Mouse (Mus musculus): Measurements from ENCODE around the gene Ccdc134. TPM values are rescaled to one million over a fixed set of nuclear protein-coding genes. Genes with fewer than 3 reads are reported as not detected.

Ccdc134 gene
- polyA plus RNA-seq, 1 experiment from 2014 or later = 5.5 TPM

DNA sequence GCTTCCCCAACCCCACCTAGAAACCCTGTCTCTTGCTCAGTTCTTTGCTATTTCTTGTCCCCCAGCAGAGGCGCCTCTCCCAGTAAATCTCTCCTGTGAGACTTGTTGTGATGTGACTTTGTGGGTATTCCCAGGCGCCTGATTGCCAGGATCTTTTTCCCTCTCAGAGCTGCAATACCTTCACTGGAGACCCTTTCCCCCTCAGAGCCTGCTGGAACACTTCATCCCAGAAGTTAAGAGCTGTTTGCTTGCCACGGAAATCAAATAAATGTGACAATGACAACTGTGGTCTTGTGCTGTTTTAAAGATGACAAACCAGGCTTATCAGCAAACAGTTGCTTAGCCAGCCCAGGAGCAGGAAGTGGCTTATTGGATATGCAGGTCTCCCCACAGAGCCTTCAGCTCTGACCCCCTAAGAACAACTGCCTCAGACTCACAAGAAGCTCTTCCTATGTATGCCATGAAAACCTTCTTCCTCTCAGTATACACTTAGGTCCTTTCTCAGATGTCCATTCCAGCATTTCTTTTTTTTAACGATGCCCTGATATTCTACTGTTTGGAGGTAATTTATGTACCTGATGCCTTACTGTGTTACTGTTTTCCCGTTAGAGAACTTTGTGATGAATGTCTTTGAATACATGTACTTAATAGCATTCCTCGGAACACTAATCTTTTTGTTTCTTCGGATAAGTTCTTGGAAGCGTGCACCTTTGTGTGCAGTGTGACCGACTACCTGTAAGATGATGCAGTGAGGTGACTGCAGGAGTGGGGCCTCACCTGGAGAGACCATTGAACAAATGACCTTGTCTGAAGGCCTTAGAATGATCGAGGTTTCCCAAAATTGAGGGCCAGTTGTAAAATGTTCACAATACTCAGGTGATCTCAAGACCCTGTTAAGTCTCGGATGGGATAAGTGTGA, 18.4 kb downstream of the Ccdc134 start:
- no peak for ATAC-seq (ENCODE audit: low read depth)
- peak overlapping the region; percentile 90 for H3K27ac ChIP-seq (ENCODE audit: low read length)
- H3K4me3 ChIP-seq (ENCODE audit: low read depth, low read length) = peak overlapping the region; percentile 86
- no peaks in the 10 kb centered on the region for H3K27me3 ChIP-seq (ENCODE audit: control insufficient read depth, insufficient read depth, low read depth, low read length)
- 12% methylated on average over 11 of the region's 11 CpGs for WGBS (ENCODE audit: insufficient replicate concordance)
- H3K9me3 ChIP-seq (replicated peaks; ENCODE audit: control insufficient read depth, low read length) = no peaks in the 10 kb centered on the region
- H3K4me2 ChIP-seq (ENCODE audit: low read depth, low read length) = peak overlapping the region; percentile 78
- H3K9ac ChIP-seq (ENCODE audit: low read depth, low read length) = peak overlapping the region; percentile 68
- H3K36me3 ChIP-seq (ENCODE audit: control insufficient read depth, insufficient read depth) = no peaks in the 10 kb centered on the region
- H3K4me1 ChIP-seq (ENCODE audit: control insufficient read depth, low read depth, low read length) = peaks cover 36% of the 10 kb centered on the region

DNA sequence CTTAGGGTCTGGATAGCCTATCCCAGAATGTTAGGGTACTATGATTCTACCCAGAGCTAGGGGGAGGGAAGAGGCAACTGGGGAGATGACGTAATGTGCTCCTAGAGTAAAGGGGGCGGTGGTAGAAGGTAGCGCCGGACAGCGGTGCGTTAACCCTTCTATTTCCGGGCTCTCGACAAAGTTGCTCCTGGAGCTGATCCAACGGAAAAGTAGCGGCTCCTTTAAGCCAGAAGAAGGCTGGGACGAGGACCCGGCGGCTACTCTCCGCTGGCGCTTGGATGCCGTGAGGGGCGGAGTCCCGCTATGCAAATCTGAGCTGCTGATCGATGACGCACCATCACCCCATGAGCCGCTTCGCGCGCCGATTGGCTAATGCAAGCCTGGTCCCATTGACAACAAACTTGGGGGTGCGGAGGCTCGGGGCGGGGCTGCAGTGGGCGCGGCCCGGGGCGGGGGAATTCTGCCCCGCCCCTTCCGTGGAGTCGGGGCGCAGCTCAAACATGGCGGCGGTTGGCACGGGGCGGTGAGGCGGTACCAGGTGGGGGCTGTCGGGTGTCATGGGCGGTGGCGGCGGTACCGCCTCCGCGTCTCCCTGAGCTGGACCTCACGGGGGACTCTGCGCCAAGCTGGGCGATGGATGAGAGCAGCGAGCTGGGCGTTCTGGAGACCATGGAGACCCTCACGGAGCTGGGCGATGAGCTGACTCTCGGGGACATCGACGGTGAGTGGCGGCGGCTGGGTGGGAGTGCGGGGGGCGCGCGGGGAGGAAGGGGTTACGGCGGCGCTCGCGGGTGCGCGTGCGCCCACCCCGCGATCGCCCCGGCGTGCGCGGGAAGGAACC, 19.3 kb downstream of the Ccdc134 start, which contains the start of gene Srebf2:
Gene Srebf2, plus strand, starts transcription at position 412 of the 841 bp plus-strand sequence.
- H3K27me3 ChIP-seq (ENCODE audit: control insufficient read depth, insufficient read depth, low read depth, low read length) = no peaks in the 10 kb centered on the region
- H3K4me2 ChIP-seq (ENCODE audit: low read depth, low read length) = peak within 1 kb of the TSS; percentile 93
- H3K36me3 ChIP-seq (ENCODE audit: control insufficient read depth, insufficient read depth) = no peaks in the 10 kb centered on the region
- peak; percentile 94 for ATAC-seq (ENCODE audit: low read depth)
- H3K4me3 ChIP-seq (ENCODE audit: low read depth, low read length) = peak within 1 kb of the TSS; percentile 86
- H3K4me1 ChIP-seq (ENCODE audit: control insufficient read depth, low read depth, low read length) = peaks cover 37% of the 10 kb centered on the region
- H3K9me3 ChIP-seq (replicated peaks; ENCODE audit: control insufficient read depth, low read length) = no peaks in the 10 kb centered on the region
- under 1% methylated on average over 73 of the region's 79 CpGs for WGBS (ENCODE audit: insufficient replicate concordance)
- peak within 1 kb of the TSS; percentile 90 for H3K27ac ChIP-seq (ENCODE audit: low read length)
- peak within 1 kb of the TSS; percentile 92 for H3K9ac ChIP-seq (ENCODE audit: low read depth, low read length)

DNA sequence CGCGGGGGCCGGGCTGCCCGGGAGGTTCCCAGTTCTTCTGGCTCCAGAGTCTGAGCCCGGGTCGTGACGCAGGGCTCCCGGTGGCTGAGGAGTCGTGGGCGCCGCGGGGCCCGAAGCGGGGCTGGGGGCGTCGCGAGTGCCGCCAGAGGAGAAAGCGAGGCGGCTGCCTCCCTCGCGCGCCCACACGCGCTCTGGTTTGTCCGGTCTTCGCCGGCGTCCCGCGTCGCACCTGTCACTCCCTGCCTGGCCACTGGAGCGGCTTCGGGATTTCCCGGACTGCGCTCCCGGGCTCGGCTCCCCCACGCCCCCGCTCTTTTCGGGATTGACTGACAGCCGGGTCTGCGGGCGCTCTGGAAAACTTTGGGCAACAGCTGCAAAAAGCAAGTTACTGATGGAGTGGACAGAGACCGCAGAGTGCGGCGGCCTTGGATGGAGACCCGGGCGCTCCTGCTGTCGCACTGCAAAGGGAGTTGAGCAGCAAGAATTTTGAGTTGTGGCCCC, 19.9 kb downstream of the Ccdc134 start:
- 0% methylated on average over 36 of the region's 50 CpGs for WGBS (ENCODE audit: insufficient replicate concordance)
- Histone ChIP-seq H3K27ac (ENCODE audit: low read length) (peak overlapping the region; percentile 85), H3K36me3 (ENCODE audit: control insufficient read depth, insufficient read depth) (no peaks in the 10 kb centered on the region), H3K4me3 (ENCODE audit: low read depth, low read length) (peak overlapping the region; percentile 86), H3K4me1 (ENCODE audit: control insufficient read depth, low read depth, low read length) (peaks cover 40% of the 10 kb centered on the region), H3K4me2 (ENCODE audit: low read depth, low read length) (peak overlapping the region; percentile 93), H3K9ac (ENCODE audit: low read depth, low read length) (peak overlapping the region; percentile 92), H3K27me3 (ENCODE audit: control insufficient read depth, insufficient read depth, low read depth, low read length) (no peaks in the 10 kb centered on the region), H3K9me3 (replicated peaks; ENCODE audit: control insufficient read depth, low read length) (no peaks in the 10 kb centered on the region)
- ATAC-seq (ENCODE audit: low read depth) = no peak

DNA sequence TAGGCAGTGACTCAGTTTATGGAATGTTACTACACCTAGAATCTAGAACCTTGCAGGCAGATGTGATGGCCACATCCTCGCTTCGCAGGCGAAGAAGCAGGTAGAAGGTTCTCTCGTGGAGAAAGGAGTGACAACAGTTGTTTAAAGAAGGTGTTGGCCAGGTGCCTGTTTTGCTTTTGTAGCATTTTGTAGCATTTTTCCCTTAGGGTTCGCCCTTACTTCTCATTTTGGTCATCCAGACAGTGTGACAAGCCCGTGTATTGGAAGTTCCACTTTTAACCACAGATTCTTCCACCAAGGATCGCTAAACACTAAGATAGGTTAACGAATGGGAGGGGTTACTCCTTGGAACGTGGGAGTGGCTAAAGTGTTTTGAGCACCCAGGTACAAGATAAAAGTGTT, 20.8 kb downstream of the Ccdc134 start:
- ATAC-seq (ENCODE audit: low read depth) = no peak
- Histone ChIP-seq H3K36me3 (ENCODE audit: control insufficient read depth, insufficient read depth) (no peaks in the 10 kb centered on the region), H3K27ac (ENCODE audit: low read length) (peak overlapping the region; percentile 85), H3K9me3 (replicated peaks; ENCODE audit: control insufficient read depth, low read length) (no peaks in the 10 kb centered on the region), H3K4me3 (ENCODE audit: low read depth, low read length) (peak overlapping the region; percentile 86), H3K4me2 (ENCODE audit: low read depth, low read length) (peak overlapping the region; percentile 93), H3K27me3 (ENCODE audit: control insufficient read depth, insufficient read depth, low read depth, low read length) (no peaks in the 10 kb centered on the region), H3K4me1 (ENCODE audit: control insufficient read depth, low read depth, low read length) (peaks cover 42% of the 10 kb centered on the region), H3K9ac (ENCODE audit: low read depth, low read length) (peak overlapping the region; percentile 92)
- WGBS (ENCODE audit: insufficient replicate concordance) = 23% methylated on average over 9 of the region's 9 CpGs

DNA sequence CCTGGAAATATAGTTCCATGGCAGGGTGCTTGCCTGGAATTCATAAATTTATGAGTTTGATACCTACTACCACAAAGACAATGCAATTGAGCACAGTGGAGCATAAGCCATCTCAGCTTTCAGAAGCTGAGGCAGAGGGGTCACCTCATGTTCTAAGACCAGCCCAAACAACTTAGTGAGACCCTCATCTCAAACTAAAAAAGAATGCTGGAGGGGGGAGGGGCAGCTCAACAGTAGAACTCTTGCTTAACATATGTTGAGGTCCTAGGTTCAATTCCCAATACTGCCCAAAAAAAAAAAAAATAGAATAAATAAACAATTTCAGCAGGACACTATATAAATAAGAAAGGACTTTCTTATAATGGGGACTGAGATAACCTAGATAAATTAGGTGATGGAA, 22.3 kb downstream of the Ccdc134 start:
- H3K4me3 ChIP-seq (ENCODE audit: low read depth, low read length) = no peak overlapping the region
- H3K36me3 ChIP-seq (ENCODE audit: control insufficient read depth, insufficient read depth) = no peaks in the 10 kb centered on the region
- no peak overlapping the region for H3K4me2 ChIP-seq (ENCODE audit: low read depth, low read length)
- H3K27ac ChIP-seq (ENCODE audit: low read length) = no peak overlapping the region
- H3K9me3 ChIP-seq (replicated peaks; ENCODE audit: control insufficient read depth, low read length) = no peaks in the 10 kb centered on the region
- H3K27me3 ChIP-seq (ENCODE audit: control insufficient read depth, insufficient read depth, low read depth, low read length) = no peaks in the 10 kb centered on the region
- H3K9ac ChIP-seq (ENCODE audit: low read depth, low read length) = no peak overlapping the region
- no peak for ATAC-seq (ENCODE audit: low read depth)
- peaks cover 39% of the 10 kb centered on the region for H3K4me1 ChIP-seq (ENCODE audit: control insufficient read depth, low read depth, low read length)

DNA sequence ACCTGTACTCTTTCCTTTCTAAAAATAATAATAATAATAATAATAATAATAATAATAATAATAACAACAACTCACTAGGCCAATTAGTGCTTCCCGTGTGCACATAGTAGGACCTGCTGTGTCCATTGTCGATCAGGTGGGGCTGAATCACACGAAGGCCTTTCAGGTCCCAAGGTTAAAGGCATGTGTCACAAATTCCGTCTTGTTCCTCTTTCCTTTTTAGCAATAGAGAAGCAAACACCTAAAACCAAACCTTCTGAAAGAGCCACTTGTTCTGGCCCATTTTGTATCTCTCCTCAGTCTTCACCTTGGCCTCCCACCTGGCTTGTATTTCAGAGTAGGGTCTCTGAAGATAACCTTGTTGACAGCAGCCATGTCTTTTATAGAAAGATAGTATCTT, 23.5 kb downstream of the Ccdc134 start:
- H3K4me2 ChIP-seq (ENCODE audit: low read depth, low read length) = no peak overlapping the region
- H3K36me3 ChIP-seq (ENCODE audit: control insufficient read depth, insufficient read depth) = no peaks in the 10 kb centered on the region
- no peak for ATAC-seq (ENCODE audit: low read depth)
- no peak overlapping the region for H3K9ac ChIP-seq (ENCODE audit: low read depth, low read length)
- H3K4me3 ChIP-seq (ENCODE audit: low read depth, low read length) = no peak overlapping the region
- no peaks in the 10 kb centered on the region for H3K9me3 ChIP-seq (replicated peaks; ENCODE audit: control insufficient read depth, low read length)
- H3K27me3 ChIP-seq (ENCODE audit: control insufficient read depth, insufficient read depth, low read depth, low read length) = no peaks in the 10 kb centered on the region
- H3K4me1 ChIP-seq (ENCODE audit: control insufficient read depth, low read depth, low read length) = peaks cover 29% of the 10 kb centered on the region
- WGBS (ENCODE audit: insufficient replicate concordance) = 68% methylated on average over 4 of the region's 4 CpGs
- H3K27ac ChIP-seq (ENCODE audit: low read length) = no peak overlapping the region

DNA sequence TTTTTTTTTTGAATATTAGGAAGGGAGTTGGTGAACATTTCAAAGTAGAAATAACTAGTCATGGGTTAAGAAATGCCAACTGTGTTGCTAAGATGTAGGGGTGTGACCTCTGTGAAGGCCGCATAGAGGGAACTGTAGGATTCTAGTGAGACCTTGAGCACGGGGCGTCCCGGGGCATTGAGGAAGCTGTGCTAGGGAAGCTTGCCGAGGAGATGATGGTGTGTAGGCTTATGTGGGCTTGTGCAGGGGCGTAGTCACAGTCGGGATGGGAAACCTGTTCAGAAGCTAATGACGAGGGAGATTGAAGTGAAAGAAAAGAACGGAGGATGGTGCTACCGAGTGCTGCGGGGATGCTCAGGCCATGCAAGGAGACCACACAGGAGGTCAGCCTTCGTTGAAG, 24.3 kb downstream of the Ccdc134 start:
- WGBS (ENCODE audit: insufficient replicate concordance) = 58% methylated on average over 12 of the region's 12 CpGs
- ATAC-seq (ENCODE audit: low read depth) = no peak
- Histone ChIP-seq H3K36me3 (ENCODE audit: control insufficient read depth, insufficient read depth) (no peaks in the 10 kb centered on the region), H3K27me3 (ENCODE audit: control insufficient read depth, insufficient read depth, low read depth, low read length) (no peaks in the 10 kb centered on the region), H3K27ac (ENCODE audit: low read length) (no peak overlapping the region), H3K9ac (ENCODE audit: low read depth, low read length) (no peak overlapping the region), H3K4me3 (ENCODE audit: low read depth, low read length) (no peak overlapping the region), H3K4me1 (ENCODE audit: control insufficient read depth, low read depth, low read length) (peaks cover 24% of the 10 kb centered on the region), H3K9me3 (replicated peaks; ENCODE audit: control insufficient read depth, low read length) (no peaks in the 10 kb centered on the region), H3K4me2 (ENCODE audit: low read depth, low read length) (no peak overlapping the region)

DNA sequence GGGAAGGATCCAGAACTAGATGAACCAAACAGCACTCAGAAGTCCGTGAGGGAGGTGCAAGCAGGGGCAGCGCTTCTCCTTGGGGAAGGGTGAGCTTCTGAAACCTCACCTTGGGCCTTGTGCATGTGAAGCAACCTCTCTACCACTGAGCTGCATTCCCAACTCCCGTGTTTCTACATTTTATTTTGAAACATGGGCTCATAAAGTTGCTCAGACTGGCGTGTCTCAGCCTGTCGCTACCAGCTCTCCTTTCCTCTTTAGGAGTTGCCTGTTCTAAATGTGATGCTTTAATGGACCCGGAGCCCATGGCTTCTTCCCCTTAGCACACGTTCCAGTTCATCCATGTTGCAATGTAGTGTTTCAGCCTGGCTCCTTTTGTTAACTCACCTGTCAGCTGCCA, 24.7 kb downstream of the Ccdc134 start:
- H3K4me2 ChIP-seq (ENCODE audit: low read depth, low read length) = no peak overlapping the region
- peaks cover 26% of the 10 kb centered on the region for H3K4me1 ChIP-seq (ENCODE audit: control insufficient read depth, low read depth, low read length)
- H3K27ac ChIP-seq (ENCODE audit: low read length) = no peak overlapping the region
- no peak for ATAC-seq (ENCODE audit: low read depth)
- H3K27me3 ChIP-seq (ENCODE audit: control insufficient read depth, insufficient read depth, low read depth, low read length) = no peaks in the 10 kb centered on the region
- no peak overlapping the region for H3K4me3 ChIP-seq (ENCODE audit: low read depth, low read length)
- H3K36me3 ChIP-seq (ENCODE audit: control insufficient read depth, insufficient read depth) = no peaks in the 10 kb centered on the region
- no peaks in the 10 kb centered on the region for H3K9me3 ChIP-seq (replicated peaks; ENCODE audit: control insufficient read depth, low read length)
- no peak overlapping the region for H3K9ac ChIP-seq (ENCODE audit: low read depth, low read length)
- 77% methylated on average over 7 of the region's 7 CpGs for WGBS (ENCODE audit: insufficient replicate concordance)
